Mouse (Mus musculus): ENCODE data around the gene Kremen1.

The Kremen1 gene

GRCm38 (mm10) chr11:5265764-5266163 is 4.4 kb upstream of the Kremen1 start:
- DNase-seq, result no peak

GRCm38 (mm10) chr11:5263078-5263730 is 1.8 kb upstream of the Kremen1 start:
- peak; percentile 31 for DNase-seq

DNA sequence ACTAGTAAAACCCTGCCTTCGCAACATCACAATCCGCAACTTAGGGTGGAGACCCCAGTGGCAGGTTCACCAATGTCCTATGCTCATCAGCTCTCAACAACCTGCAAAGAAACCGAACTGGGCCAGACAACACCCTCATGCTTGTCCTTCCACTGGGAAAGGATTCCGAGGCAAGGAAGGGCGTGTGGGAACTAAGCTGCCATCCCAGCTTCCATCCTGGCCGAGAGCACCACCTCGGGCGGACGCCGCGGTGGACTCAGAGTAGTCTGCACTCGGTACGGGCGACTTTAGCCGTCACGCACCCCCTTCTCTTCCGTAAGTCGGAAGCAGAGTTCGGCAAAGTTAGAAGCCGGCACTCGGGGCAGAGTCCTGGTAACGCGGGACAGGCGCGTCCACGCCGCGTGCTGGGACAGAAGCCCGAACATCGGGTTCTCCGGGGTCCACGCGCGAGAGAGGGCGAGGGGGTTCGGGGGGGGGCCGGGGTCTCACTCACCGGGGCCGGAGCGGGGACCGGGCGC is 357 bp downstream of the Kremen1 start:
- DNase-seq, result peak; percentile 64

- peak; percentile 62 for DNase-seq
Observed at GRCm38 (mm10) chr11:5259944-5260598, 1.3 kb downstream of the Kremen1 start.

DNA sequence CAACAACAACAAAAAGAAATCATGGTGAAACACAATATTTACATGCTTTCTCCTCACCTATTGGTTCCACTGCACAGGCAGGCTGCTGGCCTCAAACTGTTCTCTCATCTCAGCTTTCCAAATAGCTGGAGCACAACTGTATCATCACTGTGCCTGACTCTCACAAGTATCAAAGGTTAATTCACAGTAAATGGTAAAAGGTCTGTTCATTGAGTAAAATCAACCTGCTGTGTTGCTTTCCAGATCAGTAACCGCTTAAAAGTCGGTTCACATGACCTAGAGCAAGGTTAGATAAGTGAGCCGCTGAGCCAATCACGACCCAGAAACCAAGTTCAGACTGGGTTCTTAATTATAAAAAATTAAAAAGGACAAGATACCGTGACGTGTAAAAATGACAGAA is 3.3 kb downstream of the Kremen1 start:
- DNase-seq, result no peak

GRCm38 (mm10) chr11:5257151-5257862 is 4.1 kb downstream of the Kremen1 start:
- DNase-seq, result peak; percentile 68

DNA sequence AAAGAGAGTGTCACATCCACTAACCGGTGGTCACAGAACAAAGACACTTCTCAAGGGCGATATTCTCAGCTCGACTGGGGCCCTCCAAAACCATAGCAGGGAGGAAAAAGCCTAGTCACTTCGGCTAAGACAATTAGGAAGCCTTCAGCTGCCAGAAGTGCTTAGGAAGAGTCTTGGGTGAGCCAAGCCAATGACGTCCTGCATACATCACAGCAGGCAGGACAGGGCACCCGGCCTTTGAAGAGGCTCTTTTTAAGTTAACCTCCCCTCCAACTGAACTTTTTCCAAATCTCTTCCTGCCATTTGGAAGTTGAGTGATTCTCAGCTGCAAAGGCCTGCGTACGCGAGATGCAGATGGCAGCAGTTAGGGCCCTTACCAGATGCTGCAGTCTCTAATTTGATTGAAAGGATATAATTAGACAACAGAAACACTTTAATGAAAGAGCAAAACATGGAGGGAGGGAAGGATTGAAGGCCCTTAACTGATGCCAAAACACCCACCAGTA is 5.8 kb downstream of the Kremen1 start:
- DNase-seq, result no peak

GRCm38 (mm10) chr11:5254016-5254415 is 7.3 kb downstream of the Kremen1 start:
- DNase-seq, result peak; percentile 59

DNA sequence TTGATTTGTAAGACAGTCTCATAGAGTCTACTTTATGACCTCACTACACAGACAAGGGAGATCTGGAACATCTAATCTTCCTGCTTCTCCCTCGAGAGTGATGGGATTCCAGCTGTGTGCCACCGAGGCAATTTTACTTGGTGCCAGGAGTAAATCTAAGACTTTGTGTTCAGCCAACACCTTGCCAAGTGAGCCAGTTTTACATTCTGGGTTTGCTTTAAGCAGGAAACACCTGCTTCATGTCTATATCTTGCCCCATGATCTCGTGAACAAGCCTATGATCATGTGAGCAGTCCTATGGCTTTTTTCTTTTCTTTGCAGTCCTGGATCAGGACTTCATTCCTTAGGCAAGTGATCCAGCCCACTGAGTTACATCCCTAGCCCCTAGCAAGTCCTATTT is 7.8 kb downstream of the Kremen1 start:
- DNase-seq, result peak; percentile 65

DNA sequence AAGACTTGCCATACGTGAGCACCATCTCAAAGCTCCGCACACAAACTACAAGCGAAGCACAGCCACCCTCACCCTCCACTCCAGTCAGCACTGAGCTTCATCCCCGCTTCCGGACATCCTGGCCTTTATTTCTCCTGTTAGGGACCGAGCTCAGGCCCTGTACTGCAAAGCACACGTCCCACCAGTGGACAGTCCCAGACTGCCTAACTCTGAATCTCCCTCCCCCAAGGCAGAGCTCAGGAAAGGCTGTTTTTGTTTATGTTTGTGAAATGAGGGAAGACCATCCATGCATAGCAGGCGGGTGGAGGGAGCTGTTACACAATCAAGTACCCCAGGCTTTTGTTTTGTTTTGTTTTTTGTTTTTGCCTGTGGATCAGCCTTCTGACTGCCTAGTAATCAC is 8.6 kb downstream of the Kremen1 start:
- DNase-seq, result no peak

GRCm38 (mm10) chr11:5251112-5251511 is 10.2 kb downstream of the Kremen1 start:
- DNase-seq, result peak; percentile 43

- no peak for DNase-seq
Observed at GRCm38 (mm10) chr11:5248200-5248599, 13.2 kb downstream of the Kremen1 start.

GRCm38 (mm10) chr11:5245431-5245830 is 15.9 kb downstream of the Kremen1 start:
- no peak for DNase-seq

DNA sequence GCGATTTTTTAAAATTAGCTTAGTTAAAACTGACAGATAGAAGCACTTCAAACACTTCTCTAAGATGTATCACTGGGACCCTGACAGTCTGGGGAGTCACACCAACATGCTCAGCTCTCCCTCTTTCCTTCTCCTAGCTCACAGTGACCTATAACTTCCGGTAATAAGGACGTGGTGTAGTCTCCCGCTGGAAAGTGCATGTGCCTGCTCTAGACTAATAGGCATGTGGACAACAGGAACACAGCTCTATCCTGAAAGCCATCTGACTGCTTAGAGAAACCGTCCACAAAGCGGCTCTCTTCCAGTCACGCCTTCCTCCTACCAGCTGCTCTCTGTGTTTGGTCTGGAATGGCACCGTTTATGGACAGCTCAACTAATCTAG is 16.6 kb downstream of the Kremen1 start:
- no peak for DNase-seq

DNA sequence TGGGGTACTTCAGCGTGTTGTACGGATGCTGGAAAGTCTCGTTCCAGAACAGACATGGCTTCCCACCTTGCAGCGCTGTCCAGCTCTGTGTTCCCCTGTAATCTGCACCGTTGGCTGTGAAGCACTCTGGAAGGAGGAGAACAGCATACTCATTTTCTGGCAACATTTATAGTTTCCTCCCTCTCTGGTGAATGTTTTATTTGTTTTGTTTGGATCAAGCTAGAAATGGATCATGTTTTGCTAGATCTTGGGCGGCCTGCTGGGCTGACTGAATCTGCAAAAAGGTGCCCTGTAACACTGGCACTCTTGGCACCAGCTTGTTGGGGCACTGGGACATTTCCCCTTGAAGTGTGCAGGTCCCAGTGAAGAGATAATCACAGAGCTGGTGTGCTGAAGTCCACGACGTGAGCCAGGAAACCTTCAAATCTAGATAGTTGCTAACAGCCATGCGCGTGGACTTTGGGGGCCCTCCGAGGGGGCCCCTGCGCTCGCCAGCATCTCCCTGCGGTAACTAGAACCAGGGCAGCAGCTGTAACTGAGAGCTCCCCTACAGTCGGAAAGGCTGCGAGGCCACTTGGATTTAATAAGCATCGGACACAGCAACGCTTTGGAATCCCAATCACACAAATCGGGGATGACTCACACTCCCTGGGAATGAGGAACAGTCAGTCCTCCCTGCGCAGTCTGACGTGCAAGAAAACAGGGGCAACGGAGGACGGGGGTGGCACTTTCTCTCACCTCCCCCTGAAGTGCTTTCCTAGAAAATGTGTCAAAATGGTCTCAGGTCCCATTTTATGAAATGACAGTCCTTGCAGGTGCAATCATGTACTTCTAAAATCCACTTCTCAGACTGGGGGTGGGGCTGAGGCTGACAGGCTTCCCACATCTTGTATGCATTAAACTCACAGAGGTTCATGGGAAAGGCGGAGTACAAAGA is 17.3 kb downstream of the Kremen1 start:
- peak; percentile 26 for DNase-seq

- no peak for DNase-seq
Observed at GRCm38 (mm10) chr11:5243208-5243607, 18.1 kb downstream of the Kremen1 start.

DNA sequence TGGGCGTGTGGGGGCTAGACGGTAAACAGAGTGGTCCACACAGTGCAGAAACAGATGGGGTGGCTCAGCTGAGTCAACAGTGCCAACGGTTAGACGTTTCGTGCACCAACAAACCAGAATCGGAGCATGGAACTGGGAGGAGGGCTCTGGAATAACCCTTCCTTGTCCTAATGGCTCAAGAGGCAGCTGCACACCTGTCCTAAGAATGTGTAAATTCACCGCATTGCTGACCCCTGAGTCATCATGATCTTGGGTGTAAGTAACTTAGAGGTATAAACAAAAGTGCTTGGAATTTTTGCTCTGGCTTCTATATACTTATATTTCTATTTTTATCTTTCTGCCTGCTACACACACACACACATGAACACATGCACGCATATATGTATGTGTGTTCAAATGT is 19.2 kb downstream of the Kremen1 start:
- no peak for DNase-seq

- peak; percentile 39 for DNase-seq
Observed at GRCm38 (mm10) chr11:5239706-5240690, 21.4 kb downstream of the Kremen1 start.

DNA sequence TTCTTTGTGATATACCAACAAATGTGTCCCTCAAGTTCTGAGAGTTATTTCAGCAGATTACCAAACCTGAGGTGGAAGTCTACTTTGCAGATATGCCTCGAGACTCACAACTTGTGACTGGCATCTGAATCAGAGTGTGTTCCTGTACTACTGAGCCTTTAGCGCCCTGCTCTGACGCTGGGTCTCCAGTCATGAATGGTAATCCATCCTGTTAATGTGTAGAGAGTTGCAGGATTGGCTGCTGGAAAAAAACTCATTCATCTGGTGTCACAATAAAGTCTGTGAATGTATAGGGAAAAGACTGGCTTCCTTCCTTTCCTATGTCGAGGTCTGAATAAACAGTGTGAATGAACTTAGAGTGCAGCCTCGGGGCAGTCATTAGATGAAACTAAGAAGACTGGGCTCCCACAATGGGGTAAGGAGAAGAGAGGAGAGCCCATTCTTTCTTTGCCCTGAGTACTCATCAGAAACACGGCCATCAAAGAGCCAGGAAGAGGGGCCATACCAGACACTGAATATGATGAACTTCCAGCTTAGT is 41.4 kb downstream of the Kremen1 start:
- DNase-seq, result no peak

- no peak for DNase-seq
Observed at GRCm38 (mm10) chr11:5219371-5219770, 42.0 kb downstream of the Kremen1 start.

All from thymus, postnatal 14 days (tissue).